In genomic region chr6:108668321-108668786, GRCm38 (mm10) we compare ENCODE assay signal across 8 mouse cellular contexts. TPM values are rescaled to one million over a fixed set of nuclear protein-coding genes. Genes with fewer than 3 reads are reported as not detected.
DNase-seq lines count a peak whose midpoint lies in the region; ATAC-seq and TF ChIP-seq lines count a peak whose summit lies in the region.

No protein-coding gene starts in this region.

- TF ChIP-seq CTCF in intestine, postnatal 0 days (IDR thresholded peaks at IDR 0.05; ENCODE audit: low read depth), result peak; percentile 16

- no peaks in the 10 kb centered on the region for H3K36me3 ChIP-seq in embryonic facial prominence, embryonic 12.5 days
- peaks cover 26% of the 10 kb centered on the region for H3K36me3 ChIP-seq in intestine, postnatal 0 days (ENCODE audit: control insufficient read depth, insufficient read depth)
- peaks cover 36% of the 10 kb centered on the region for H3K36me3 ChIP-seq in megakaryocyte, embryonic 14.5 days (replicated peaks; ENCODE audit: low read length)

- peaks cover 18% of the 10 kb centered on the region for H3K27me3 ChIP-seq in embryonic facial prominence, embryonic 12.5 days
- H3K27me3 ChIP-seq in intestine, postnatal 0 days (replicated peaks; ENCODE audit: control insufficient read depth, insufficient read depth, low read length), result no peaks in the 10 kb centered on the region
- no peaks in the 10 kb centered on the region for H3K27me3 ChIP-seq in megakaryocyte, embryonic 14.5 days (replicated peaks)

- peaks cover 12% of the 10 kb centered on the region for H3K4me1 ChIP-seq in embryonic facial prominence, embryonic 12.5 days
- H3K4me1 ChIP-seq in intestine, postnatal 0 days (replicated peaks; ENCODE audit: control insufficient read depth, insufficient read depth, low read length), result peaks cover 6% of the 10 kb centered on the region; the same call in 1 of the 2 replicates
- H3K4me1 ChIP-seq in megakaryocyte, embryonic 14.5 days, result peaks cover 76% of the 10 kb centered on the region

- under 1% methylated on average over 30 of the region's 30 CpGs for WGBS in embryonic facial prominence, embryonic 12.5 days
- under 1% methylated on average over 30 of the region's 30 CpGs for WGBS in intestine, postnatal 0 days

- peak; percentile 85 for DNase-seq in adrenal gland, postnatal 25 days
- DNase-seq in heart, adult 18-20 months, result peak; percentile 93 to 95
- peak; percentile 81 to 84 for DNase-seq in left cerebral cortex, postnatal 14 days (ENCODE audit: low spot score in 2 of 2)
- peak; percentile 74 to 83 for DNase-seq in right cerebral cortex, adult 2 months (ENCODE audit: low spot score in 2 of 2)
- DNase-seq in urinary bladder, postnatal 25 days (ENCODE audit: low spot score), result peak; percentile 76

- peak overlapping the region; percentile 23; the same call in 1 of the 2 replicates for H3K27ac ChIP-seq in embryonic facial prominence, embryonic 12.5 days
- H3K27ac ChIP-seq in intestine, postnatal 0 days (ENCODE audit: low read depth, low read length), result peak overlapping the region; percentile 80

- intact Hi-C loops in left cerebral cortex, postnatal 14 days (cut with DNase I), result no loop called here

- H3K9me3 ChIP-seq in embryonic facial prominence, embryonic 12.5 days, result no peaks in the 10 kb centered on the region
- no peaks in the 10 kb centered on the region for H3K9me3 ChIP-seq in intestine, postnatal 0 days (ENCODE audit: control insufficient read depth)
- no peaks in the 10 kb centered on the region for H3K9me3 ChIP-seq in megakaryocyte, embryonic 14.5 days

- peak overlapping the region; percentile 65 for H3K4me2 ChIP-seq in embryonic facial prominence, embryonic 12.5 days (replicated peaks)
- peak overlapping the region; percentile 50 for H3K4me2 ChIP-seq in intestine, postnatal 0 days (replicated peaks; ENCODE audit: low read depth)

- peak; percentile 78 for ATAC-seq in embryonic facial prominence, embryonic 12.5 days (ENCODE audit: insufficient number of reproducible peaks, insufficient read depth, low FRiP score, low TSS enrichment)
- peak; percentile 93 for ATAC-seq in intestine, postnatal 0 days

- H3K4me3 ChIP-seq in embryonic facial prominence, embryonic 12.5 days, result peak overlapping the region; percentile 28
- peak overlapping the region; percentile 0; the same call in 1 of the 2 replicates for H3K4me3 ChIP-seq in intestine, postnatal 0 days (ENCODE audit: low read depth, low read length)
- H3K4me3 ChIP-seq in megakaryocyte, embryonic 14.5 days (replicated peaks), result peak overlapping the region; percentile 89

- peak overlapping the region; percentile 47 for H3K9ac ChIP-seq in embryonic facial prominence, embryonic 12.5 days
- H3K9ac ChIP-seq in intestine, postnatal 0 days (ENCODE audit: low read depth, low read length), result peak overlapping the region; percentile 32

RNA-seq across cellular contexts. Expression of gene Bhlhe40, which starts 7.9 kb away (rescaled TPM):
- total RNA-seq in adrenal gland, postnatal 25 days (2021), result 191 and 201 TPM in 2 replicates
- polyA plus RNA-seq in embryonic facial prominence, embryonic 12.5 days (2016; fragmentation: Nextera tagmentation; extraction: Ambion mirVana), result 3.1 and 3.6 TPM in 2 replicates
- 10 to 100 TPM; 25.9 to 33.9 TPM for total RNA-seq in heart, adult 18-20 months (2021)
- polyA plus RNA-seq in intestine, postnatal 0 days (2015; fragmentation: Nextera tagmentation; extraction: Ambion mirVana), result 78.9 and 90.2 TPM in 2 replicates
- 10 to 100 TPM; 55.2 to 77.3 TPM for total RNA-seq in left cerebral cortex, postnatal 14 days (2021)
- polyA plus RNA-seq in megakaryocyte, embryonic 14.5 days (2012; ENCODE audit: insufficient read depth, low replicate concordance), result 12.0 and 24.0 TPM in 2 replicates

Comparison
In these comparisons a context has a peak if more than half of its experiments do, and no peak if none do; other contexts are left out.
1. Peak in every context shown above with its lines: DNase-seq, ATAC-seq, H3K4me3 ChIP-seq and H3K27ac ChIP-seq.
2. H3K4me3 ChIP-seq: peak in every context shown above with its lines; median percentile 89 in megakaryocyte, embryonic 14.5 days; 28 in embryonic facial prominence, embryonic 12.5 days; 0 in intestine, postnatal 0 days.